Mouse (Mus musculus): ENCODE measurements around the gene Tcf7l1.

DNA sequence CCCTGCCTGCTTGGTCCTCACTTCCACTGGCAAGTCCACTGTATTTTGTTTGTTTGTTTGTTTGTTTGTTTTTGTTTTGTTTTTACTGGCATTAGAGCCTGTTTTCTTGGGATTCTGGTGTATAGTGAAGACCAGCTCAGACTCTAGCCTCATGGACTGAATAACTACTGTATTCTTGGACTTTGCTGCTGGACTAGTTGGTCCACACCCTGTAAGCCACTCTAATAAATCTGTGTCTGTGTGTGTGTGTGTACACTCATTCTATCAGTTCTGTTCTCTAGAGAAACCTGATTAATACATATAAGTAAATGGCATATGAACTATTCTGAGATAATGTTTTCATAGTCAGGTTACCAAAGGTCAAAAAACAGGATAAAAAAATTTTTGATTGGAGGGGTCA, 198.9 kb downstream of the Tcf7l1 start:
- TF ChIP-seq CTCF (IDR thresholded peaks at IDR 0.05) (no peak), EP300 (IDR thresholded peaks at IDR 0.05) (no peak)
